Mouse (Mus musculus): ENCODE results near the gene Phldb2. TPM values are rescaled to one million over a fixed set of nuclear protein-coding genes. Genes with fewer than 3 reads are reported as not detected.

Gene Phldb2
- 3.8 and 4.3 TPM in 2 replicates for total RNA-seq (2017)

DNA sequence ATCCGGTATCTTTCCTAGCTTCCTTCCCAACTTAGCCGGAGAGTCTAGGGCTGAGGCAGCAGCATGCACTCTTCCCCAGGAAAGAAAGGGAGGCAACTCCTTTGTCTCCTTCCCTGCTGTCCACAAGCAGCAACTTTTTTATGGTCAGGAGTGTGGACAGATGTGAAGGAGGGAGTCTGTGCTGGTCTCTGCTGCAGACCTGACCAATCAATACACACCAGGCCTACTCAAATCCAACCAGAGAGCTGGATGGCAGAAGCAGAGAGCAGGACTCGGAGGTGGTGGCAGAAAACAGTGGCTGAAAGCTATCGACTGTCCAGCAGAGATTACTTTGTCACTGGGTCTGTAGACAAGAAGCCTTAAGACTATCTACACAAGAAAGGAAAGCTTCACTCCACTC, at the start of gene Phldb2:
Phldb2 (minus strand) TSS at position 205 of the 400 bp plus-strand sequence.
- ATAC-seq (replicated peaks in 1 of 2; ENCODE audit: insufficient read depth in 1 of 2, low FRiP score in 2 of 2, low TSS enrichment in 1 of 2, low read depth in 1 of 2, poor library complexity in 2 of 2, severe bottlenecking in 2 of 2) = no peak

DNA sequence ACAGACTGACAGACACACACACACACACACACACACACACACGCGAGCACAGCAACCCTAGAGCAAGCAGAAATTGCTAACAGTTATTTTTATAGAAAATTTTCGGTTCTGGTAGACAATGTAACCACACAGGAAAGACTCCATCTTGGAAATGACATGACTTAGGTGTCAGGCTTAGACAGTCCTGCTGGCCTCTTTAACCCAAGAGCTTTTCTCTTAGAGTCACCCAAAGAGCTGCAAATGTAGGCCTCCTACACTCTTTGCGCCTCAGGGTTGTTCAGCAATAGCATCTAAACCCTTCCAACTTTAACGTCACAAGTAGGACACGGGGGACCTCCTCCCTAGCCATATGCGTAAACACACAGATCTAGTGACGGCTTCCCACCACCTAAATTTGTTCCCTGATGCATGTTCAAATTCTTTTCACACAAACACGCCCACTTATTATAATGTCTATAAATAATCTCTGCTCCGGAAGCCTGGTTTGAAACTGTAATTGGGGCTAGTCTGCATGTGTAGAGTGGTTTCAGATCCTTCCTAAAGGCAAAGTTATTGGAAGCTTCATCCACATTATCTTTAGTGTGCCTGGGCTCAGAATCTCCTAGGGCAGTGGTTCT, 48.3 kb upstream of the Phldb2 start:
- peak; percentile 58 to 68 for ATAC-seq (replicated peaks in 1 of 2; ENCODE audit: insufficient read depth in 1 of 2, low FRiP score in 2 of 2, low TSS enrichment in 1 of 2, low read depth in 1 of 2, poor library complexity in 2 of 2, severe bottlenecking in 2 of 2)

DNA sequence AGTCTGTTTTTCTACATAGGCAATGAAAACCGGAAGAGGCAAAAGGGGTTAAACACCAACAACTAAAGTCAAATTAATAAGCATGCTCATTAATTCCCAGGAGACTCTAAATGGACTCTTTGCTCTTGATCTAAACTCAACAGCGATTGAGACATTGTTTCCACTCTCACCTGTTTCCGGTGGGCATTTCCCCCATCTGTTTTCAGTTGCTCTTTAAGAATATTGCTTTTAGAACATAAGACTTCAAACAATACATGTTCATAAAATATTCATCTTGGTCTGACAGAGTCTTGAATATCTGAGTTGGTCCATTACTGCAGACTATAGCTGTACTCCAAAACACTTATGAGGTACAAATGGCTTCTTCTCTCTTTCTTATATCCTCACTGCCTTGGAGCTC, 47.6 kb upstream of the Phldb2 start:
- no peak; a peak in 1 of 4 replicates for ATAC-seq (replicated peaks in 1 of 2; ENCODE audit: insufficient read depth in 1 of 2, low FRiP score in 2 of 2, low TSS enrichment in 1 of 2, low read depth in 1 of 2, poor library complexity in 2 of 2, severe bottlenecking in 2 of 2)

DNA sequence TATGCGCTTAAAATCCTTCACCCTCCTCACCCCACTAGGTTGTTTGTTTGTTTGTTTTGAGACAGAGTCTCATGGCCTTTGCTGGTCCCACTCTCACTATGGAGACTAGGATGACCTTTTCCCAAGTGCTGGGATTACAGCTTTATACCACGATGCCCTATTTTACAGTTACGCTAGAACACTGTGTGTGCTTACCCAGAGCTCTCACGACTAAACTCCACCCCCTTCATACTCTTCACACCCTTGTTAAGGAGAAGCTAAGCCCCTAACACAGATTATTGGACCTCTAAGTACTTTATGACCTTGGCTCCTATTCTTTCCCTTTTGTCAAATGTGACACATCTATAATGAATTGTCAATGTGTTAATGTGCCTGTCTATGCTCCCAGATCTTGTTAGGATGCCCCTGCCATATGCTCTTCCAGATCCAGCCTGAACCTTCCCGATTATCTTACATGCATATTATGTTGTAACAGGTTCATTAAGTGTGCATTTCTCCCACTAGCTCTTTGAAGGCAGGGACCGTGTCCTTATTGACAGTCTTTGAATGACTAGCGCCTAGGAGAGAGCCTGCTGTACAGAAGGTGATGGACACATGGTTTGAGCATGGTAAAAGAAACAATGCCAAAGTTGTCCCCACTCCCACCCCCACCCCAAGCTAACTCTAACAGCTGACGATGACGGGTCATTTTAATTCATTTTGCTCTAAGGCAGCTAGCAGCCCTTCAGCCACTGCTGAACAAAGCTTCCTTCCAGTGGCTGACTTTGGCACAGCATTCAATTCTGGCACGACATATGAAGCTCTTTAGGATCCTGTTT, 46.2 kb upstream of the Phldb2 start:
- ATAC-seq (replicated peaks in 1 of 2; ENCODE audit: insufficient read depth in 1 of 2, low FRiP score in 2 of 2, low TSS enrichment in 1 of 2, low read depth in 1 of 2, poor library complexity in 2 of 2, severe bottlenecking in 2 of 2) = no peak

DNA sequence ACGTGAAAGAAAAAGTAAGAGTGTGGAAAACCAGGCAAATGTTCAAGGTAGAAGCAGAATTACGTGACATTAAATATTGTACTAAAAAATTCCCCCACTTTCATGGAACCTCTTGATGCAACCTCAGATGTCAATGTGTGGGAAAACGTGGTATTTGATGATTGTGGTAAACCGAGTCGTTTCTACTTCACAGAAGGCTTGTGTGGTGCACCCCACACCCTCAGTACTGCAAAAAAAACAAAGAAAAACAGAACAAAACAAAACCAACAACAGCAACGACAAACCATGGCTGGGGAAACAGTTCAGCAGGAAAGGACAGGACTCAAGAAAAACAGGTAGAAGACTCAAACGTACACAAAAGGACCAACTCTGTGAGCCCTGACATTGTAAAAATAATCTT, 44.8 kb upstream of the Phldb2 start:
- no peak for ATAC-seq (replicated peaks in 1 of 2; ENCODE audit: insufficient read depth in 1 of 2, low FRiP score in 2 of 2, low TSS enrichment in 1 of 2, low read depth in 1 of 2, poor library complexity in 2 of 2, severe bottlenecking in 2 of 2)

DNA sequence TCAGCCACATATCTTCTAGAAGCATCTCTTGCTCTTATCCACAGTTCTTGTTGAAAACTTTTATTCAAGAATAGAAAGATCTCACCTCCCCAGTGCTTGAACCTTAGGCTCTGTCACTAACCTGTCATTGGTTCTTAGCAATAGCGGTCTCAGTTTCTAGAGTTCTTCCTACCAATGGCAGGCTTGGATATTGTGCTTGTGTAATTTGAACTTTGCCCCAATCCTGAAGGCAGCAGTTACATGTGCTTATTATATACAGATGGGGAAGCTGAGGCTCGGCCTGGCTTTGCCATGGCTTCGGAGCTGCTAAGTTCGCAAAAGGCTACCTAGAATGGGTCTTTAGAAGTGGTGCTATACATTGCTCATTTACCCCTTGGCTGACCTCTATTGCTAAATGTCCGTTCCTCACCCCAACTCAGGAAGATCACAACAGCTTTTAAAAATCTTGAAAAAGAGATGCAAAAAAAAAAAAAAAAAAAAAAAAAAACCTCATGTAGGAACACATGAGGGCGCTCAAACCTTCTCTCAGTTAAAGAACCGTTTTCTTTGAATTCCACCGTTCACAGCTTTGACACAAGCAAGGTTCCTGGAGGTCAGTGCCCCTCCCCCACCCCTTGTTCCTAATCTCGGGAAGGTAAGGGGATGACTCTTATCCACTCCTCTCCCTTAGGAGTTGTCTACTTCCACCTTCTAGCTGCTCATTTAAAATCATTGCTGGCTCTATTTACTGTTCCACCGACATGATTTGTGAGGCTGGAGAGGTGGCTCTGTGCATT, 37.7 kb upstream of the Phldb2 start:
- 0 out of 4 replicates have a peak, but pooled peaks of 1 of the 2 experiments have one; percentile 17 for ATAC-seq (replicated peaks in 1 of 2; ENCODE audit: insufficient read depth in 1 of 2, low FRiP score in 2 of 2, low TSS enrichment in 1 of 2, low read depth in 1 of 2, poor library complexity in 2 of 2, severe bottlenecking in 2 of 2)

DNA sequence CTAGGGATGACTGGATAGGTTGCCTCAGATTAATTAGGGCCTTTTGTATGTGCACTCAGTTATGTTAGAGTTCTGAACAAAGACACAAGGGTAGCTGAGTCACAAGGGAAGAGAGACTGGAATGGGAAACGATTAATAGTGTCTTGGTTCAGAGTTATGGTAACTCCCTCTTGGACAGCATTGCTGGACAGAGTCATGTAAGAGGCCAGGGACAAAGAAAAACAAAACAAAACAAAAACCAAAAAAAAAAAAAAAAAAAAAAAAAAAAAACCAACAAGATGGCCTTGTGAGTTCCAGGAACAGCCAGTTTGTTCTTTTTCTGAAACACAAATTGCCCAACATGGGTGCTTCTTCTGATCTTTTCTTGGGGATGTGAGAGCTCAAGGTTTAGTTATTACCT, 32.8 kb upstream of the Phldb2 start:
- ATAC-seq (replicated peaks in 1 of 2; ENCODE audit: insufficient read depth in 1 of 2, low FRiP score in 2 of 2, low TSS enrichment in 1 of 2, low read depth in 1 of 2, poor library complexity in 2 of 2, severe bottlenecking in 2 of 2) = no peak

DNA sequence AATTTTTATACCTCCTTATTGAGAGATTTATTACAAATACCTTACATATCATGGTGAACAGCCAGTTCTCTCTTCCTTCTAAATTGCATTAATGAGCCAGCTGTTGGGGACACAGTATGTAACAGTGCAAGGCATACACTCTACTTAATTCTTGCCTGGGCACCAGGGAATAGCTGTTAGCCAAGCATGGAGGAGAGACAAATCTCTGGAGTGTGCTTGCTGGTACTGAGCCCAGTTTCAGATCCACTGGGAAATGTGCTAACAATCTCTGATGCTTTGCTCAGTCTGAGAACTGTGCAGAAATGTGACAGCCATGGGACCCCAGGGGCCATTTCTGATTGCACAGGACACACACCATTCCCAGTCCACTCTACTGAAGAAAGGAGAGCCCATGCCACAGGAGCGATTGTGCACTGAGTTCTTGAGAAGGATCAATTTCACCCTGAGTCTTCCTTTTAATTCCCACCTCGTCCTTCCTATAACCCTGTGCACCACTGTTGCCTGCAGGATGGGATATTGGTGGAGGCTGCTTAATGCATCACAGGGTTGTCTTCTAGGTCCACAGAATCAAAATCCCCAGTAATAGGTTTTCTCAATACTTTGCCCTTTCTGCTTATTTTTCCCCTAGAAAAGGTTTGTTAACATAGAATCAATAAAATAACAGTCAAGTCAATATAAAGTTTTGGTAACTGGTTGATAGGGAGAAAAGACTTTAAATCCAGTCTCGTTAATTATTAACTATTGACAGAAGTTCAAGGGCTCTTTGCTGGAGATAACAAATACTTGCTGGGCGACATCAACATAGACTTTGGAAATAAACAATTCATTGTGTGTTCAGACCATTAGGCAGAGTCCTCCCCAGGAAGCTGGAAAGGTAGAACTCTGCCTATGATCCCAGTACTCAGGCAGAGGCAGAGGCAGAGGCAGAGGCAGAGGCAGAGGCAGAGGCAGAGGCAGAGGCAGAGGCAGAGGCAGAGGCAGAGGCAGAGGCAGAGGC, 31.5 kb upstream of the Phldb2 start:
- no peak for ATAC-seq (replicated peaks in 1 of 2; ENCODE audit: insufficient read depth in 1 of 2, low FRiP score in 2 of 2, low TSS enrichment in 1 of 2, low read depth in 1 of 2, poor library complexity in 2 of 2, severe bottlenecking in 2 of 2)

DNA sequence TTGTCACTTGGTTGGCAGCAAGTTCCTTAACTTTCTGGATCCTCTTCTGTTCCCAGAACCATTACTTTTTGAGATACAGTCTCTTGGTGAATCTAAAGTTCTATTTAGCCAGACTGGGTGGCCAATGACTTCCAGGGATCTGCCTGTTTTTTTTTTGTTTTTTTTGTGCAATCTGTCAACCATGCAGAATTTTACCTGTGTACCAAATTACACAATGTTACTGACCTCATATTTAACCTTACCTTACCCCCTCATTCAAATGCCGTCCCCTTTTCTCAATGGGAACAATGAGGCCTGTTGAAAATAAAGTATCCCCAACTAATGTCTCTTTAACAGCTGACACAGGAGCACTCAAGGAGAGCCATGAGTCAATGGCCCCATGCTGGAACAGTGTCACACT, 22.9 kb upstream of the Phldb2 start:
- ATAC-seq (replicated peaks in 1 of 2; ENCODE audit: insufficient read depth in 1 of 2, low FRiP score in 2 of 2, low TSS enrichment in 1 of 2, low read depth in 1 of 2, poor library complexity in 2 of 2, severe bottlenecking in 2 of 2) = no peak

DNA sequence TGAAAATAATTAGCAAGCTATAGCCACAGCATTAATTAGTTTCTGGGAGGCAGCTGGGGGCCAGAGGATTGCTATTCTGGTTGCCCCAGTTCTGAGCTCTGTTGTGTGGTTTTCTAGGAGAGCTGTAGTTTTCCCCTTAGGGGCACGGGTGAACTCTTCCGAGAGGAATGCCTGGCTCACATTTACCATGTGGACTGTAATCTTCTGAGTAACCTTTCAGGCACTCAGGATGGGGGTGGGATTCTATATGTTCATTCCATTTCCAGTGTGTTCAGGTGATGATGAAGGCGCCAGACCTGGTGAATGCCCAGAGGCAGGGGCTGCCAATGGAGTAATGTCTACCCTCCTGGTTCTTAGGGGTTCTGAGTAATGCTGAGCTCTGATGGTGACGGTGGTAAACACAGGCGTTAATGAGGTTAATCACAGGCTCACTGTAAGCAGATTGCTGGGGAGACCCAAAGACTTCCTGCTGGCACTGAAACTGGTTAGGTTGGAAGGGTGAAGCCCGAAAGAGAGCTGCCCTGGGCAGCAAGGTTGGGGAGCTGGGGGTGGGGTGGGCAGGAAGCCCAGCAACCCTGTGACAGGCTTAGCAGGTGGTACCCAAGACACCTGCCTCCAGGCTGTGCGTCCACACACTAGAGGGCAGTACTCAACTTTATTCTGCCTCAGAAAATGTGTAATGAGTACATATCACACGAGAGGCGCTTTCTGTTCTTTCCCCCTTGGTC, 20.7 kb upstream of the Phldb2 start:
- ATAC-seq (replicated peaks in 1 of 2; ENCODE audit: insufficient read depth in 1 of 2, low FRiP score in 2 of 2, low TSS enrichment in 1 of 2, low read depth in 1 of 2, poor library complexity in 2 of 2, severe bottlenecking in 2 of 2) = peak; percentile 42 to 65; a peak in 1 of 4 replicates

DNA sequence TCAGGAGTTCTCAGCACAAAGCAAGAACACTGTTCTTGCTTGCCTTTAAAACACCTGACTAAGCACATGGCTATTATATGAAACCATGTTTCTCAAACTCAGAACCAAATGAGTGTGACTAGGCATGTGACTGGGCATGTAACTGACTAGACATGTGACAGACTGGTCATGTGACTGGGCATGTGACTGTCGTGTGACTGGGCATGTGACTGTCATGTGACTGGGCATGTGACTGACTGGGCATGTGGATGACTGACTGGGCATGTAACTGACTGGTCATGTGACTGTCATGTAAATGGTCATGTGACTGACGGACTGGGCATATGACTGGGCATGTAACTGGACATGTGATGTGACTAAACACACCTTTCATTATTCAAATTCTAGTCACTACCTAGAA, 16.8 kb upstream of the Phldb2 start:
- no peak for ATAC-seq (replicated peaks in 1 of 2; ENCODE audit: insufficient read depth in 1 of 2, low FRiP score in 2 of 2, low TSS enrichment in 1 of 2, low read depth in 1 of 2, poor library complexity in 2 of 2, severe bottlenecking in 2 of 2)

DNA sequence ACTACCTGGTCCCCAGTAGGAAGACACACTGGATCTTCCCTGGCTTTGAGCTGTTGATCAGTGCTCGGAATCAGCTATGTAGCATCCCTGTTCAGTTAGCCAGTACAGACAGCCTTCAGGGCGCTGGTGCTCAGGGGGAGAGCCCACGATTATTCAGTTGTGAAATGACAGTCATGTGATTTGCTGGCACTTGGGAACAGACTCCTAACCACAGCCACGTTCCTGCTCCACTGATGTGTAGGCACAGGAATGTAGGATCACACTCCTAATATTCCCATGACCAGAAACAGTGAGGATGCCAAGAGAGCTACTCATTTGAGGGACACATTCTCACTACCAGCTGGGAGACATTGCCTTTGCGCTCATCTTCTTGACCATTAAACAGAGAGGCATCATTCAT, 15.3 kb upstream of the Phldb2 start:
- ATAC-seq (replicated peaks in 1 of 2; ENCODE audit: insufficient read depth in 1 of 2, low FRiP score in 2 of 2, low TSS enrichment in 1 of 2, low read depth in 1 of 2, poor library complexity in 2 of 2, severe bottlenecking in 2 of 2) = no peak

DNA sequence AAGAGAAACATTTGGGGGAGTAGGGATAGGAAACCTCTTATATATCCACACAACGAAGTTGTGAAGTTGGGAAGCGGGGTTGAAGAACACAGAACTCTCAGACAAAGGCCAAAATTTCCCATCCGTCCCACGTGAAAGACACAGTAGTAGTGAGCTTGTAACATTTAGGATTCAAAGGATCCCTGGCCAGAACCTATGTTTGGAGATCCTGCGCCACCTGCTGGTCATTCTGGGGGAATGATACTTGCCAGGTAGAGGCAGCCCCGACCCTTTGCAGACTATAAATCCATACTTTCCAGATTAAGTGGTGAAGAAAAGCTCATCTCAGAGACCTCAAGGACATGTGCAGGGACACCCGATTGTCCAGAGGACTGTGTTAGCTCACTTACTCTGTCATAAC, 14.1 kb upstream of the Phldb2 start:
- ATAC-seq (replicated peaks in 1 of 2; ENCODE audit: insufficient read depth in 1 of 2, low FRiP score in 2 of 2, low TSS enrichment in 1 of 2, low read depth in 1 of 2, poor library complexity in 2 of 2, severe bottlenecking in 2 of 2) = peak; percentile 89 to 94

DNA sequence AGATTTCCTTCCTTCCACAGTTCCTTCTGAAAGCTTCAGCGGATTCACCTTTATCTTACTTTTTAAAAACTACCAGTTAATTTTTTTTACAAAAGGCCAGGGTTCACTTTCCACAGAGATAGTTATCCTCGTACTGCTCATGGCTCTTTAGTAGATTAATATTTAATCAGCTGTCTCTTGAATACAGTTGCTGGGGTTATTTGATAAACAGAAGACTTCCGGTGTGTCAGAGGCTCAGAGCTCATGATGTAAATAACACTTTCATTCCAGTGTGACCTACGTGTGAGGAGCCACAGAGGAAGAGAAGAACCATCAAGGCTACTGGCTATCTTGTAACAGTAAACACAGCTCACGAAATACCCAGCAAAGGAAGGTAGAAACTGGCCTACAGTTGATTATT, 13.2 kb upstream of the Phldb2 start:
- ATAC-seq (replicated peaks in 1 of 2; ENCODE audit: insufficient read depth in 1 of 2, low FRiP score in 2 of 2, low TSS enrichment in 1 of 2, low read depth in 1 of 2, poor library complexity in 2 of 2, severe bottlenecking in 2 of 2) = no peak

DNA sequence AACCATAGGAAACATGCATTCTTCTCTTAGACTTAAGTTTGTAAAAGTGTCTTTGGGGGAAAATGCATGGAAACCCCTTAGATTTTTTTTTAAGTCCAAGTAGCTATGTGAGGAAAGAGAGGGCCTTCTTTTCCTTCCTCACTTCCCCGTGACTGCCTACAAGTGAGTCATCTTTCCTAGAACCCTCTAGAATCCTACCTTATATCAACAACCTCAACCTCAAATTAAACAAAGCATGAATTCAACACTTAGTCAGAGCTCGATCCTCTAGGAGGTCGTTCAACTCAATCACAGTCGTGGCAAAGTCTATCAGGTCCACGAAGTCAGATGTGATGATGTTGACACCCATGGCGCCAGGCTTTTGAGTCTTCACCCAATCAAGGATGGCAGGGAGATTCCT, 11.4 kb upstream of the Phldb2 start:
- ATAC-seq (replicated peaks in 1 of 2; ENCODE audit: insufficient read depth in 1 of 2, low FRiP score in 2 of 2, low TSS enrichment in 1 of 2, low read depth in 1 of 2, poor library complexity in 2 of 2, severe bottlenecking in 2 of 2) = no peak

DNA sequence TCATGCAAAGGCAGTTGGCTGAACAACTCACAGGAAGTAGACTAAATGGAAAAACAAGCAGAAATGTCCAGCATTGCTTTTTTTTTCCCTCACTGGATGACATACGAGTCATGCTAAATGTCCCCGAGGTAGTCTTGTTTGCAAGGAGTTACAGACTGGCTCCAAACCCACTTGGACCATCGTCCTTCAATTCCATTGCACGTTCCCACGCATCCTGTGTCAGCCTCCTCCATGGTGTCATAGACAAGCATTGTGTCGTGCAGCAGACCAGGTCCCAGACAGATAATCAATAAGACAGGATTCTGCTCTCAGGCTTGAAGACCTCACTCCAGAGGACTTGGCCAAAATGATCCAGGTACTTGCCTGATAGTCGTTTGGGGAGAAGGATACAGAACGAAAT, 10.4 kb upstream of the Phldb2 start:
- no peak for ATAC-seq (replicated peaks in 1 of 2; ENCODE audit: insufficient read depth in 1 of 2, low FRiP score in 2 of 2, low TSS enrichment in 1 of 2, low read depth in 1 of 2, poor library complexity in 2 of 2, severe bottlenecking in 2 of 2)

DNA sequence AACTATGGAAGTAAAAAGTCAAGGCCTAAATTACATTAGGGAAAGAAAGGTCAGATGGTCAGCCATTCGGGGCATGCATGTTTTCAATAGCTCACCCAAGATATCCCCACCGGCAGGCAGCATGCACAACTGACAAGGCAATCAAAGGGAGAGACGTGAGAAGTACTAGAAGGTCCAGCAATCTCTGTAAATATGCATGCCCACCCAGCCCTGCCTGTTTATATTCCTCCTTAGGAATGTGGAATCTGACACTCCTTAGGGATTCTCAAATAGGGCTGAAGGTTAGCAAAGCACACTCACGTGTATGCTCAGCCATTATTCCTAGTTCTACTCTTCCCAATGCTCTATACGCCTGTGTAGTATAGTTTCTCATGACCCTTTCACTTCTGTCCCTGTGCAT, 9.7 kb upstream of the Phldb2 start:
- ATAC-seq (replicated peaks in 1 of 2; ENCODE audit: insufficient read depth in 1 of 2, low FRiP score in 2 of 2, low TSS enrichment in 1 of 2, low read depth in 1 of 2, poor library complexity in 2 of 2, severe bottlenecking in 2 of 2) = no peak

Data from hematopoietic stem cell, adult 5-6 weeks (primary cell).